Mouse (Mus musculus): ENCODE data around the gene Hoxd8. TPM values are rescaled to one million over a fixed set of nuclear protein-coding genes. Genes with fewer than 3 reads are reported as not detected.

The Hoxd8 gene
- polyA plus RNA-seq, 2 experiments: 0.04 to 0.06 TPM

DNA sequence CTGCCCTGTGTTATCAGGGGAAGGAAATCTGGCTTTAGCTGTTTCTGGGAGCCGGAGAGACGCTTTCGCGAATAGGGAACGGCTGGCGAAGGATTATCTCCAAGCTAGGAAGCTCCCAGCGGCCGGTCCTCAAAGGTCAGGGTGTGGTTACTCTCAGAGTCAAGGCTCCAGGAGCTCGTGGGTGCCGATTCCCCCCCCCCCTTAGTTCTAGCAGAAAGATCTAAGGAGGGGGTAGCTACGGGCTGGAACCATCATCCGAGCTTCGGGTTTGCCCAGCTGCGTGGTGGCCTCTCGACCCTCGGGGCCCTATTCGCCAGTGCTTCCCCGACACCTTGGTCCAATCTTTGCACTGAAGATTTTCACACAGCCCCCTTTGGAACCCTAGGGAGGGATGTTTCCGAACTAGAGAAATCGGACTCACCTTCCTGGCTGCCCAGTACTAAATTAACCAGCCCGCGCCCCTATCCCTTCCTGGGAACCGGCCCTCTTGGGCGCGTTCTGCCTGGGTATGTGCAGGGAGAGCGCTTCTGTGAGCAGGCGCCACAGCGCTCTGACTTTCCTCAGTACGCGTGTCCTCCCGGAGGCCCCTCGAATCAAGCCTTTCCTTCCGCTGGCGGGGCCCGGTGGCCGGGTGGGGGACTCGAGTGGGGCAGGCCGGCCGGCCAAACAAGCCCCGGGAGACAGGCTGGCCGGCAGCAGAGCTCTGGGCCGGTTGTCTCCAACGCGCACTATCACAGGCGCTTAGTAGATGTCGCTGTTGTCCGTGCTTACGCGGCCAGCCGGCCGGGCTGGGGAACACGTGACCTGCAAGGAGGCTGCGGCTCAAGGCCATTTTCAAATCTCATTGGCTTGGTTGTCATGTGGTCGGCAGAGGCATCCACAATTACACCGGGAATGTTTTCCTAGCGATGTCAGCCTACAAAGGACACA is 13.1 kb upstream of the Hoxd8 start, which contains the start of gene Hoxd10:
TSS of gene Hoxd10 (plus strand) at position 903 of the 930 bp plus-strand sequence.
- no peak for ATAC-seq (ENCODE audit: insufficient read depth)
- Histone ChIP-seq H3K4me3 (ENCODE audit: insufficient read depth in 1 of 2, low read depth in 2 of 2, low read length in 2 of 2) (no peak within 1 kb of the TSS), H3K27ac (no peak within 1 kb of the TSS), H3K27me3 (ENCODE audit: control insufficient read depth, insufficient read depth, low read length) (peaks cover 100% of the 10 kb centered on the region), H3K9me3 (ENCODE audit: control insufficient read depth, low read length) (no peaks in the 10 kb centered on the region), H3K4me1 (replicated peaks; ENCODE audit: control insufficient read depth in 2 of 2, insufficient read depth in 2 of 2, low read length in 1 of 2) (no peaks in the 10 kb centered on the region), H3K4me2 (ENCODE audit: low read depth) (no peak within 1 kb of the TSS), H3K9ac (replicated peaks) (no peak within 1 kb of the TSS), H3K36me3 (replicated peaks; ENCODE audit: control insufficient read depth, insufficient read depth, low read depth) (no peaks in the 10 kb centered on the region)
- no peak for DNase-seq (ENCODE audit: low read depth in 3 of 3, low spot score in 3 of 3)
- 1% methylated on average over 56 of the region's 56 CpGs for WGBS (ENCODE audit: insufficient replicate concordance)
- no peak for TF ChIP-seq EP300 (IDR thresholded peaks at IDR 0.05; ENCODE audit: low read depth)
- no peak for TF ChIP-seq CTCF (IDR thresholded peaks at IDR 0.05; ENCODE audit: low read depth)

DNA sequence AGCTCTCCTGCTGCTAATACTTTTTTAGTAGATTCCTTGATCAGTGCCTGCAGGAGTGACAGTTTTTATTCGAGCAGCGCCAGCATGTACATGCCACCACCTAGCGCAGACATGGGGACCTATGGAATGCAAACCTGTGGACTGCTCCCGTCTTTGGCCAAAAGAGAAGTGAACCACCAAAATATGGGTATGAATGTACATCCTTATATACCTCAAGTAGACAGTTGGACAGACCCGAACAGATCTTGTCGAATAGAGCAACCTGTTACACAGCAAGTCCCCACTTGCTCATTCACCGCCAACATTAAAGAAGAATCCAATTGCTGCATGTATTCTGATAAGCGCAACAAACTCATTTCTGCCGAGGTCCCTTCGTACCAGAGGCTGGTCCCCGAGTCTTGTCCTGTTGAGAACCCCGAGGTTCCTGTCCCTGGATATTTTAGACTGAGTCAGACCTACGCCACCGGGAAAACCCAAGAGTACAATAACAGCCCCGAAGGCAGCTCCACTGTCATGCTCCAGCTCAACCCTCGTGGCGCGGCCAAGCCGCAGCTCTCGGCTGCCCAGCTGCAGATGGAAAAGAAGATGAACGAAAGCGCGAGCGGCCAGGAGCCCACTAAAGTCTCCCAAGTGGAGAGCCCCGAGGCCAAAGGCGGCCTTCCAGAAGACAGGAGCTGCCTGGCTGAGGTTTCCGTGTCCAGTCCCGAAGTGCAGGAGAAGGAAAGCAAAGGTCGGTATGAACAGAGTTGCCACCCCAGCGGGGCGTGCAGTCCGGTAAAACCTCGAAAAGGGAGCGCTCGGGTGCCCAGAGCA is 12.2 kb upstream of the Hoxd8 start:
- no peak for TF ChIP-seq EP300 (IDR thresholded peaks at IDR 0.05; ENCODE audit: low read depth)
- Histone ChIP-seq H3K36me3 (replicated peaks; ENCODE audit: control insufficient read depth, insufficient read depth, low read depth) (no peaks in the 10 kb centered on the region), H3K4me2 (ENCODE audit: low read depth) (no peak overlapping the region), H3K9ac (replicated peaks) (no peak overlapping the region), H3K4me1 (replicated peaks; ENCODE audit: control insufficient read depth in 2 of 2, insufficient read depth in 2 of 2, low read length in 1 of 2) (no peaks in the 10 kb centered on the region), H3K9me3 (ENCODE audit: control insufficient read depth, low read length) (no peaks in the 10 kb centered on the region), H3K4me3 (ENCODE audit: insufficient read depth in 1 of 2, low read depth in 2 of 2, low read length in 2 of 2) (no peak overlapping the region), H3K27me3 (ENCODE audit: control insufficient read depth, insufficient read depth, low read length) (peaks cover 100% of the 10 kb centered on the region), H3K27ac (no peak overlapping the region)
- no peak for ATAC-seq (ENCODE audit: insufficient read depth)
- no peak for DNase-seq (ENCODE audit: low read depth in 3 of 3, low spot score in 3 of 3)
- WGBS (ENCODE audit: insufficient replicate concordance): 4% methylated on average over 35 of the region's 35 CpGs

GRCm38 (mm10) chr2:74692808-74693431 is 11.5 kb upstream of the Hoxd8 start:
- H3K9ac ChIP-seq (replicated peaks): no peak overlapping the region
- H3K4me1 ChIP-seq (replicated peaks; ENCODE audit: control insufficient read depth in 2 of 2, insufficient read depth in 2 of 2, low read length in 1 of 2): no peaks in the 10 kb centered on the region
- peaks cover 100% of the 10 kb centered on the region for H3K27me3 ChIP-seq (ENCODE audit: control insufficient read depth, insufficient read depth, low read length)
- no peaks in the 10 kb centered on the region for H3K36me3 ChIP-seq (replicated peaks; ENCODE audit: control insufficient read depth, insufficient read depth, low read depth)
- TF ChIP-seq EP300 (IDR thresholded peaks at IDR 0.05; ENCODE audit: low read depth) (no peak), CTCF (IDR thresholded peaks at IDR 0.05; ENCODE audit: low read depth) (no peak)
- no peak overlapping the region for H3K27ac ChIP-seq
- no peak for DNase-seq (ENCODE audit: low read depth in 3 of 3, low spot score in 3 of 3)
- no peak overlapping the region for H3K4me3 ChIP-seq (ENCODE audit: insufficient read depth in 1 of 2, low read depth in 2 of 2, low read length in 2 of 2)
- no peaks in the 10 kb centered on the region for H3K9me3 ChIP-seq (ENCODE audit: control insufficient read depth, low read length)
- WGBS (ENCODE audit: insufficient replicate concordance): 2% methylated on average over 20 of the region's 20 CpGs
- no peak overlapping the region for H3K4me2 ChIP-seq (ENCODE audit: low read depth)
- no peak for ATAC-seq (ENCODE audit: insufficient read depth)

DNA sequence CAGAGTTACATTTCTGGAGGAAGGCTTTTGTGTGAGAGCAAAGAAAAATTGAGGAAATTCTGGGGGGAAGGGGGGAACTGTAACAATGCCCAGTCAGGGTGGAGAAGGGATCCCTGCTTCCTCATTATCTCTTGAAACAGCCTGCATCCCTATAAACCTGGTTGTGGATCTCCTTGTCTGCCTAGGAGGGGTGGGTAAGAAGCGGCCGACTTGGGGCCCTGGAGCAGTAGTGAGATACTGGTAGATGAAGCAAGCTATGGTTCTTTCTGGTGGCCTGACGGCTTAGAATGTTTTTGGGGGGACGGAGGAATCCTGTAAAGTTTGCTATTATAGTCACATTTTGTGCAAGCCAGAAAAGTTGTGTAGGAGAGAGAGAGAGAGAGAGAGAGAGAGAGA is 11.0 kb upstream of the Hoxd8 start:
- Histone ChIP-seq H3K4me3 (ENCODE audit: insufficient read depth in 1 of 2, low read depth in 2 of 2, low read length in 2 of 2) (no peak overlapping the region), H3K36me3 (replicated peaks; ENCODE audit: control insufficient read depth, insufficient read depth, low read depth) (no peaks in the 10 kb centered on the region), H3K9ac (replicated peaks) (no peak overlapping the region), H3K4me1 (replicated peaks; ENCODE audit: control insufficient read depth in 2 of 2, insufficient read depth in 2 of 2, low read length in 1 of 2) (no peaks in the 10 kb centered on the region), H3K27ac (no peak overlapping the region), H3K9me3 (ENCODE audit: control insufficient read depth, low read length) (no peaks in the 10 kb centered on the region), H3K27me3 (ENCODE audit: control insufficient read depth, insufficient read depth, low read length) (peaks cover 100% of the 10 kb centered on the region), H3K4me2 (ENCODE audit: low read depth) (no peak overlapping the region)
- TF ChIP-seq EP300 (IDR thresholded peaks at IDR 0.05; ENCODE audit: low read depth): no peak
- TF ChIP-seq CTCF (IDR thresholded peaks at IDR 0.05; ENCODE audit: low read depth): no peak
- no peak for ATAC-seq (ENCODE audit: insufficient read depth)
- 10% methylated on average over 4 of the region's 4 CpGs for WGBS (ENCODE audit: insufficient replicate concordance)
- no peak for DNase-seq (ENCODE audit: low read depth in 3 of 3, low spot score in 3 of 3)

Data from liver, embryonic 14.5 days (tissue).